In genomic region chr6:13839345-13840054, GRCm38 (mm10) we compare ENCODE assay signal across 7 mouse cellular contexts. TPM values are rescaled to one million over a fixed set of nuclear protein-coding genes. Genes with fewer than 3 reads are reported as not detected.
DNase-seq lines count a peak whose midpoint lies in the region; ATAC-seq and TF ChIP-seq lines count a peak whose summit lies in the region.

Gpr85 (minus strand) TSS chr6:13839942.

- DNase-seq in spleen, adult 2 months (ENCODE audit: low read depth in 1 of 2, low spot score in 2 of 2), result no peak
- DNase-seq in spleen, postnatal 14 days (ENCODE audit: low spot score in 2 of 2), result no peak
- peak; percentile 45 for DNase-seq in cerebellum, adult 8-10 months
- peak; percentile 25 to 32 for DNase-seq in left cerebral cortex, adult 8-10 months (ENCODE audit: low spot score in 2 of 2)
- no peak for DNase-seq in adipocyte (ENCODE audit: low spot score)

- H3K9ac ChIP-seq in midbrain, embryonic 16.5 days (ENCODE audit: low read depth, low read length), result peak within 1 kb of the TSS; percentile 74

- peak within 1 kb of the TSS; percentile 53 for H3K4me3 ChIP-seq in spleen, adult 2 months (ENCODE audit: extremely low read depth, insufficient read depth, insufficient read length)
- H3K4me3 ChIP-seq in midbrain, embryonic 16.5 days (ENCODE audit: low read depth, low read length), result peak within 1 kb of the TSS; percentile 56

- peaks cover 8% of the 10 kb centered on the region; the same call in 1 of the 2 replicates for H3K27me3 ChIP-seq in spleen, adult 2 months (ENCODE audit: control insufficient read depth, insufficient read depth, low read length)
- no peaks in the 10 kb centered on the region for H3K27me3 ChIP-seq in midbrain, embryonic 16.5 days (ENCODE audit: control insufficient read depth, insufficient read depth, low read depth, low read length)

- 46% methylated on average over 18 of the region's 18 CpGs for WGBS in spleen, adult 2 months
- 27% methylated on average over 18 of the region's 18 CpGs for WGBS in midbrain, embryonic 16.5 days

- ATAC-seq in granulocyte monocyte progenitor cell, adult 5-6 weeks (replicated peaks; ENCODE audit: poor library complexity, severe bottlenecking), result peak; percentile 47
- peak; percentile 52 for ATAC-seq in midbrain, embryonic 16.5 days

- H3K4me2 ChIP-seq in midbrain, embryonic 16.5 days (ENCODE audit: low read length), result peak within 1 kb of the TSS; percentile 86

- no peaks in the 10 kb centered on the region for H3K9me3 ChIP-seq in midbrain, embryonic 16.5 days (replicated peaks; ENCODE audit: control insufficient read depth, low read length, poor library complexity, severe bottlenecking)

- H3K4me1 ChIP-seq in spleen, adult 2 months (ENCODE audit: control insufficient read depth, insufficient read depth, insufficient read length), result peaks cover 7% of the 10 kb centered on the region
- no peaks in the 10 kb centered on the region for H3K4me1 ChIP-seq in midbrain, embryonic 16.5 days (ENCODE audit: control insufficient read depth, insufficient read depth, low read length)

- no peaks in the 10 kb centered on the region for H3K36me3 ChIP-seq in spleen, adult 2 months (ENCODE audit: control insufficient read depth, insufficient read depth, low read length)
- H3K36me3 ChIP-seq in midbrain, embryonic 16.5 days (ENCODE audit: control insufficient read depth, insufficient read depth, low read length), result no peaks in the 10 kb centered on the region

- TF ChIP-seq POLR2A in spleen, adult 2 months (IDR thresholded peaks at IDR 0.05; ENCODE audit: low read depth, low read length), result no peak

- no peak within 1 kb of the TSS for H3K27ac ChIP-seq in spleen, adult 2 months (ENCODE audit: insufficient read depth, low read length)
- peak within 1 kb of the TSS; percentile 97 for H3K27ac ChIP-seq in midbrain, embryonic 16.5 days (ENCODE audit: low read length)

- no peak for TF ChIP-seq CTCF in spleen, adult 2 months (IDR thresholded peaks at IDR 0.05; ENCODE audit: extremely low read depth, insufficient read depth, insufficient read length, insufficient replicate concordance)

RNA-seq across cellular contexts. Expression of gene Gpr85, which starts in this region (rescaled TPM):
- polyA plus RNA-seq in spleen, adult 2 months (2012; rRNA removed), result 0.12 and 0.16 TPM in 2 replicates
- not detected in 2 replicates for total RNA-seq in granulocyte monocyte progenitor cell, adult 5-6 weeks (2014; fragmentation: Nextera tagmentation)
- 1.2 and 2.5 TPM in 2 replicates for total RNA-seq in granulocyte monocyte progenitor cell, adult 5-6 weeks (2017)
- total RNA-seq in left cerebral cortex, adult 8-10 months (2022), result 10 to 100 TPM; 34.9 to 37.0 (median 35.9) TPM
- polyA plus RNA-seq in midbrain, embryonic 16.5 days (2015; fragmentation: Nextera tagmentation; extraction: Ambion mirVana), result 121 and 122 TPM in 2 replicates

Comparison
In these comparisons a context has a peak if more than half of its experiments do, and no peak if none do; other contexts are left out.
1. RNA of gene Gpr85 (total RNA-seq): 34.9 to 37.0 TPM in left cerebral cortex, adult 8-10 months; 1.2 to 2.5 TPM in granulocyte monocyte progenitor cell, adult 5-6 weeks; every median in the first group is over 10 times any median in the second.
2. RNA of gene Gpr85 (polyA plus RNA-seq): 121 to 122 TPM in midbrain, embryonic 16.5 days; 0.12 to 0.16 TPM in spleen, adult 2 months; every median in the first group is over 100 times any median in the second.
3. DNase-seq: peak in cerebellum, adult 8-10 months (single experiment) and left cerebral cortex, adult 8-10 months (2 of 2); none in spleen, adult 2 months (0 of 2), spleen, postnatal 14 days (0 of 2) and adipocyte (single experiment).